Mouse (Mus musculus) limb, embryonic 14.5 days (tissue): ENCODE results near the gene Hist1h3c. TPM values are rescaled to one million over a fixed set of nuclear protein-coding genes. Genes with fewer than 3 reads are reported as not detected.
"Not testable (repeated sequence)": the region's sequence is repeated elsewhere in the genome, so short reads cannot be mapped to it uniquely, and the experiment has no call there.

Experiments
- ATAC-seq: fragments of 200-750 bp; cut with Nextera tagmentation; 2 replicates; pipeline ENCODE4 v1.8.0; 2017; ENCODE audit warnings: low read depth, moderate number of reproducible peaks, moderate TSS enrichment; ENCODE audit not compliant: low FRiP score
- DNase-seq: peaks from one replicate; pipeline ENCODE4 v3.0.0-alpha.2; 2015; ENCODE audit warnings: low spot score
- H3K27ac ChIP-seq: fragments of 300-500 bp; sonication (generic); replicated peaks from 2 replicates; pipeline ENCODE4 v1.5.1; 2014; ENCODE audit warnings: low read depth, mild to moderate bottlenecking, low read length, moderate library complexity, mixed read lengths
- H3K27me3 ChIP-seq: fragments of 300-500 bp; sonication (generic); 2 replicates; pipeline ENCODE4 v1.6.1; 2014; ENCODE audit warnings: low read length, mixed read lengths; ENCODE audit not compliant: control insufficient read depth, insufficient read depth
- H3K36me3 ChIP-seq: fragments of 300-500 bp; sonication (generic); 2 replicates; pipeline ENCODE4 v1.6.1; 2014; ENCODE audit warnings: mild to moderate bottlenecking, low read length, moderate library complexity, mixed read lengths; ENCODE audit not compliant: control insufficient read depth, insufficient read depth
- H3K4me1 ChIP-seq: fragments of 300-500 bp; sonication (generic); 2 replicates; pipeline ENCODE4 v1.6.1; 2014; ENCODE audit warnings: antibody characterized with exemption, low read length, mixed read lengths; ENCODE audit not compliant: control insufficient read depth, insufficient read depth
- H3K4me2 ChIP-seq: fragments of 300-500 bp; sonication (generic); replicated peaks from 2 replicates; pipeline ENCODE4 v1.6.1; 2014; ENCODE audit warnings: low read depth, mild to moderate bottlenecking, low read length, moderate library complexity; ENCODE audit not compliant: severe bottlenecking
- H3K4me3 ChIP-seq: fragments of 300-500 bp; sonication (generic); replicated peaks from 2 replicates; pipeline ENCODE4 v1.5.1; 2014; ENCODE audit warnings: low read length
- H3K9ac ChIP-seq: fragments of 300-500 bp; sonication (generic); 2 replicates; pipeline ENCODE4 v1.6.1; 2014; ENCODE audit warnings: mild to moderate bottlenecking, low read depth, low read length, moderate library complexity; ENCODE audit not compliant: severe bottlenecking
- H3K9me3 ChIP-seq: fragments of 300-500 bp; sonication (generic); 2 replicates; pipeline ENCODE4 v1.6.1; 2016; ENCODE audit warnings: low read length; ENCODE audit not compliant: control insufficient read depth
- POLR2A ChIP-seq: fragments of 200-500 bp; IDR thresholded peaks from 2 replicates; pipeline ENCODE4 v1.8.0; 2012; ENCODE audit warnings: inconsistent platforms, mild to moderate bottlenecking, moderate library complexity, borderline replicate concordance; ENCODE audit not compliant: insufficient read depth, insufficient read length; ENCODE audit errors: extremely low read depth
- WGBS: fragments of 180-500 bp; shearing (Covaris S2); extraction: QIAGEN DNeasy Blood & Tissue Kit; methylation state at CpG from one replicate; pipeline ENCODE4 v1.1.7; 2014; 5-methylcytosine and 5-hydroxymethylcytosine counted together
- polyA plus RNA-seq, 2 experiments: library from polyadenylated mRNA; depleted of rRNA in 1 of 2; stranded (reverse) in 1 of 2; unstranded in 1 of 2; fragments of >200 nt; fragmentation: Nextera tagmentation in 1 of 2; extraction: Ambion mirVana in 1 of 2; gene quantifications; 2 replicates each; pipeline versions ENCODE4 v1.2.1 to v1.2.3; 2012 to 2014

Hist1h3c gene
- polyA plus RNA-seq, 2 experiments, result 8.1 to 41.4 TPM

GRCm38 (mm10) chr13:23746201-23747080, 1.0 kb upstream of the Hist1h3c start, which contains the start of gene Hist1h2bb:
Gene Hist1h2bb, plus strand, starts transcription at chr13:23746734.
- H3K36me3 ChIP-seq, H3K9me3 ChIP-seq, H3K27me3 ChIP-seq: not testable (repeated sequence)
- peak within 1 kb of the TSS; percentile 69 for H3K4me2 ChIP-seq
- peak within 1 kb of the TSS; percentile 96 for H3K27ac ChIP-seq
- DNase-seq (peak; percentile 95), ATAC-seq (peak; percentile 87)
- peak; percentile 63; the same call in 1 of the 2 replicates for TF ChIP-seq POLR2A
- WGBS, result 1% methylated on average over 32 of the region's 58 CpGs
- H3K9ac ChIP-seq, result peak within 1 kb of the TSS; percentile 59
- H3K4me3 ChIP-seq, result peak within 1 kb of the TSS; percentile 42
- 0 out of 2 replicates have a peak, but pooled peaks cover 11% of the 10 kb centered on the region for H3K4me1 ChIP-seq

- H3K4me1 ChIP-seq, result peaks cover 20% of the 10 kb centered on the region
- H3K27ac ChIP-seq, result peak overlapping the region; percentile 73
- ATAC-seq (no peak), DNase-seq (no peak)
- H3K36me3 ChIP-seq, result no peaks in the 10 kb centered on the region
- WGBS, result 1% methylated on average over 13 of the region's 36 CpGs
- H3K27me3 ChIP-seq, result no peaks in the 10 kb centered on the region
- H3K9me3 ChIP-seq, result no peaks in the 10 kb centered on the region
- peak overlapping the region; percentile 49 for H3K9ac ChIP-seq
- no peak for TF ChIP-seq POLR2A
- peak overlapping the region; percentile 69 for H3K4me2 ChIP-seq
- H3K4me3 ChIP-seq, result peak overlapping the region; percentile 42
Observed at GRCm38 (mm10) chr13:23744421-23745380, 701 bp downstream of the Hist1h3c start.

- ATAC-seq (no peak), DNase-seq (no peak)
- TF ChIP-seq POLR2A, result 0 out of 2 replicates have a peak, but pooled peaks have one; percentile 16
- H3K27me3 ChIP-seq, result no peaks in the 10 kb centered on the region
- H3K4me3 ChIP-seq, result peak overlapping the region; percentile 42; the same call in 1 of the 2 replicates
- WGBS, result 38% methylated on average over 4 of the region's 4 CpGs
- H3K9me3 ChIP-seq, result no peaks in the 10 kb centered on the region
- H3K4me1 ChIP-seq, result peaks cover 20% of the 10 kb centered on the region
- no peaks in the 10 kb centered on the region for H3K36me3 ChIP-seq
- H3K4me2 ChIP-seq, result peak overlapping the region; percentile 41; the same call in 1 of the 2 replicates
- H3K9ac ChIP-seq, result peak overlapping the region; percentile 49
- H3K27ac ChIP-seq, result peak overlapping the region; percentile 73
Observed at GRCm38 (mm10) chr13:23743963-23744362, 1.4 kb downstream of the Hist1h3c start.

GRCm38 (mm10) chr13:23743215-23743614, 2.2 kb downstream of the Hist1h3c start:
- no peaks in the 10 kb centered on the region for H3K9me3 ChIP-seq
- TF ChIP-seq POLR2A, result no peak
- no peak overlapping the region for H3K9ac ChIP-seq
- DNase-seq (no peak), ATAC-seq (no peak)
- H3K4me3 ChIP-seq, result no peak overlapping the region
- WGBS, result 74% methylated on average over 5 of the region's 5 CpGs
- H3K36me3 ChIP-seq, result no peaks in the 10 kb centered on the region
- H3K4me2 ChIP-seq, result no peak overlapping the region
- H3K4me1 ChIP-seq, result peaks cover 19% of the 10 kb centered on the region
- H3K27me3 ChIP-seq, result no peaks in the 10 kb centered on the region
- H3K27ac ChIP-seq, result no peak overlapping the region

- no peak for TF ChIP-seq POLR2A
- ATAC-seq, result no peak
Observed at GRCm38 (mm10) chr13:23742007-23742406, 3.4 kb downstream of the Hist1h3c start.

More at GRCm38 (mm10) chr13:23742007-23742406, 3.4 kb downstream of the Hist1h3c start:
- H3K4me2 ChIP-seq, result no peak overlapping the region
- peaks cover 12% of the 10 kb centered on the region for H3K4me1 ChIP-seq
- H3K9me3 ChIP-seq, result no peaks in the 10 kb centered on the region
- no peaks in the 10 kb centered on the region for H3K36me3 ChIP-seq
- no peak overlapping the region for H3K4me3 ChIP-seq
- DNase-seq, result no peak
- H3K27me3 ChIP-seq, result no peaks in the 10 kb centered on the region
- H3K9ac ChIP-seq, result no peak overlapping the region
- H3K27ac ChIP-seq, result no peak overlapping the region
